Mouse (Mus musculus): ENCODE results near the gene Ccdc187.

DNA sequence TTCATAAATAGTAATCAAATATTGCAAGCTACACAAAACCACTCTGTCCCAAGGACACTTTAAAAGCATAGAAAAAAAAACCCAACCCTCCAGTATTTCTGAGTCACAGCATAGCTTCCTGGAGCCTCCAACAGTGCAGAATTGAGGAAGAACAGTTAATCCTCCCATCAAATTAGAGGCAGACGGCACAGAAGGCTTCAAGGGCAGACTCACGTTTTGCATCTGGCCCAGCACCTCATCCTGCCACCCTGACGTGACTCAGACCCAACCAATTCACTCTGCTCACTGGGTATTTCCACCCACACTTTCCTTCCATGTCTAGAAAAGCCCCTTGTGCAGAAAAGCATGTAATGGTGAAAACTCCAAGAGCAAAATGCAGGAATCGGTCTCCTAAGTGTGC is 64.1 kb downstream of the Ccdc187 start:
- no peak for TF ChIP-seq CTCF (conservative IDR thresholded peaks at IDR 0.05; ENCODE audit: insufficient read depth, insufficient read length, low read depth, low read length)
- no peak for TF ChIP-seq POLR2A (IDR thresholded peaks at IDR 0.05; ENCODE audit: low read depth, low read length)

Measured in kidney, adult 2 months (tissue).